Mouse (Mus musculus): ENCODE results near the gene Birc7. TPM values are rescaled to one million over a fixed set of nuclear protein-coding genes. Genes with fewer than 3 reads are reported as not detected.
A peak's percentile ranks its signal among the peaks of the same experiment; 100 is the strongest.

Birc7 gene
- total RNA-seq, 1 experiment from 2014 or later: not detected

- ATAC-seq (replicated peaks in 1 of 2; ENCODE audit: insufficient read depth in 1 of 2, low FRiP score in 2 of 2, low TSS enrichment in 1 of 2, low read depth in 1 of 2, poor library complexity in 2 of 2, severe bottlenecking in 2 of 2): peak; percentile 44 to 46; a peak in 2 of 4 replicates
These were observed 25.5 kb downstream of the Birc7 start, which contains the start of gene Nkain4 for GRCm38 (mm10) chr2:180954061-180955047. Nkain4 (minus strand) TSS chr2:180954699.

DNA sequence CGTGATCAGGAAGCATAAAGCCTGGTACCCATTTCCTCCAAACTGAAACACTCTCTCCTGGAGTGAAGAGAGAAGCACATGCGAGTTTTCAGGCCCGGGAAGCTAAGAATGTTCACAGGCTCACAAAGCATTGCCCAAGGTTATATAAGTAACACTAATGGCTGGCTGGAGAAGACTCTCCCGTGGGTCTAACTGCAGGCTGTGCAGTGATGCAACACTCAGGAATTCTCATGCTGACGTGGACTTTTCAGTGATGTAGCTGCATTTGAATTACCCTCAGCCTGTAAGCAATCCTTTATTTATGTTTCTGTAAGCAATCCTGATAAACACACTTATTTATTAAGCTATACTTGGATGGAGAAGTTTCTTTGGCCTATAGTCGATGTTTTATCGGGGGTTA lies 30.8 kb downstream of the Birc7 start:
- no peak for ATAC-seq (replicated peaks in 1 of 2; ENCODE audit: insufficient read depth in 1 of 2, low FRiP score in 2 of 2, low TSS enrichment in 1 of 2, low read depth in 1 of 2, poor library complexity in 2 of 2, severe bottlenecking in 2 of 2)

DNA sequence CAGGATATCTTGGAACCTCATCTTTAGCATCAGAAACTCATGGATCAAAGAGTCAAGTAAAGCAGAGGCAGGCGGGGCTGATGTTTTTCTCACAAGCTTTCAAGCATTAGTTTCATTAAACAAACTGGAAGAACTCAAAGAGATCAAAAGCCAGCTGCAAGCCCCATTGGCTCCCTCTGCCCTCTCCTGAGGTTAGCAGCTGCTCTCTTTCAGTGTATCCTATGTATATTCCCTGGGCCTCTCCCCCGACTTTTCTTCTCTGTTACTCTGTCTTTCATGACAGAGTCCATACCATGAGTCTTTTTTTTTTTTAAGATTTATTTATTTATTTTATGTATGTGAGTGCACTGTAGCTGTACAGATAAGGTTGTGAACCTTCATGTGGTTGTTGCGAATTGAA lies 31.4 kb downstream of the Birc7 start:
- ATAC-seq (replicated peaks in 1 of 2; ENCODE audit: insufficient read depth in 1 of 2, low FRiP score in 2 of 2, low TSS enrichment in 1 of 2, low read depth in 1 of 2, poor library complexity in 2 of 2, severe bottlenecking in 2 of 2): no peak

DNA sequence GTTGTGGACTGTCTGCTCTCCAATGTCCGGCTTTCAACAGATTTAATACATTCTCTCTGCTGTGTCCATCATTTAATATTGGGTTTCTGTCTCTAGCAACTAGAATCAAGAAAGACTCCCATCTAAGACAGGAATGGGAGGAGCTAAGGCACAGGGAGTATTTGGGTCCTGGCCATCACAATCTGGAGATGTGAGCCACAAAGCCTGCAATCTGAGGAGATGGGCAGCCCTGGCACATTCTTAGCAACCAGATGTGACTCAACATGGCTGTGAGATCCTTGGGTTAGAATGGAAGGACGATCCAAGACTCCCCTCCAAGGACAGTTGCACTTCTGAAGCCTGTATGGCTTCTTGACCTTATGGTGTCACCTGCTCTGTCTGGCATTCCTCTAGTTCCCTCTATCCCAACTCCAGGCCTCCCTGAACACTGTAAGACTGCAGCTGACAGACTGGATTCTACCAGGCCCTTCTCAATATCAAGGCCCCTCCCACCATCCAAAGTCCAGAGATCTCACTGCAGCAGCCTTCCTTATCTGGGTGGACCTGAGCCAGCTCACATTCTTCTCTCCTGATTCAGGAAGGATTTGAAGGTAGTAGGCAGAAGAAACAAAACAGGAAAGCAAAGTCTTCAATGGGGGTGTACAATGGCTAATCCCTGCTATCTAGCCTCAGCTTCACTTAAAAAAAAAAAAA lies 33.9 kb downstream of the Birc7 start:
- ATAC-seq (replicated peaks in 1 of 2; ENCODE audit: insufficient read depth in 1 of 2, low FRiP score in 2 of 2, low TSS enrichment in 1 of 2, low read depth in 1 of 2, poor library complexity in 2 of 2, severe bottlenecking in 2 of 2): no peak

DNA sequence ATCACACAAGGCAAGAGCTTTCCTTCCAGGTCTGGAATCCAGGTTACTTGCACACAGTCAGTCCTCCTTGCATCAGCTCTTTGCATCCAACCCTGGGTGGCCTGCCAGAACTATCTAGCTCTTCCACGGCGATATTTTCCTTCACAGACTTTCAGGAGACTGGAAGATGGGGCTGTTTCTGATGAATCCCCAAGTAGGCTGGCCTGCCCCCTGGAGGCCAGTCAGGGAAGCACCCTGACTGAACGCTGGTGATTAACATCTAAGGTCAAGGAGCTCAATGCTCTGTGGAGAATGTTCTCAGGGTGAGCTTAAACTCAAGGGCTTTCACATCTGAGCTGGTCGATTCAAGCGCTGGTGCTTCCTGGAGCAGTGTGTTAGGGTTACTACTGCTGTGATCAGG lies 35.1 kb downstream of the Birc7 start:
- peak; percentile 52 to 61 for ATAC-seq (replicated peaks in 1 of 2; ENCODE audit: insufficient read depth in 1 of 2, low FRiP score in 2 of 2, low TSS enrichment in 1 of 2, low read depth in 1 of 2, poor library complexity in 2 of 2, severe bottlenecking in 2 of 2)

DNA sequence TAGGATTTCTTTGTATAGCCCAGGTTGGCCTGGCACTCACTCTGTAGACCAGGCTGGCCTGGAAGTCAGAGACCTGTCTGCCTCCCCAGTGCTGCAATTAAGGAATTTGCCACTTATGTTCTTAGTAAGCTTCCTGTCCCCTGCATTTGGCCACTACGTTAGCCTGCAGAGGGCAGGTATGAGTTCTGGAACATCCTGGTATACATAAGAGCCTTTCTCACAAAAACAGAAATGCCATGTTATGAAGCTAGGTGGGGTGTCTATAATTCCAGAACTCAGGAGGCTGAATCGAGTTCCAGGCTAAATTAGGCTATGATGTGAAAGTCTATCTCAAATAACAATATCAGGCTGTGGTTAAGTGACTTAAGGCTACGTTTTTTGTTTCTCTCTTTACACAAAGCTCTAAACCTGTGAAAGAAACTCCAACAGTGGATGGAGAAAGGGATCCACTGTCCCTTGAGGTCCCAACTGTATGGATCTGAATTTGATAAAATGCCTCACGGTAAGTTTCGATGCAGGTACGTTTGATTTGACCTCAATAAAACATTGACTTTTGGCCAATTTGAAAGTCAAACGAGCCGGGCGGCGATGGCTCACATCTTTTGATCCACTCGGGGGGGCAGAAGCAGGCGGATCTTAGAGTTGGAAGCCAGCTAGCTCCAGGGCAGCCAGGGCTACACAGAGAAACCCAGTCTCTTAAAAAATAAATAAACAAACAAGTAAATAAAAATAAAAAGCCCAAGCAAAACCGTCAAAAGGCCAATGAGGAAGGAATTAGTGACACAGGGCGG lies 37.5 kb downstream of the Birc7 start:
- peak; percentile 26 to 68; a peak in 3 of 4 replicates for ATAC-seq (replicated peaks in 1 of 2; ENCODE audit: insufficient read depth in 1 of 2, low FRiP score in 2 of 2, low TSS enrichment in 1 of 2, low read depth in 1 of 2, poor library complexity in 2 of 2, severe bottlenecking in 2 of 2)

- peak; percentile 89 to 91 for ATAC-seq (replicated peaks in 1 of 2; ENCODE audit: insufficient read depth in 1 of 2, low FRiP score in 2 of 2, low TSS enrichment in 1 of 2, low read depth in 1 of 2, poor library complexity in 2 of 2, severe bottlenecking in 2 of 2)
These were observed 38.4 kb downstream of the Birc7 start, which contains the start of gene Arfgap1 for GRCm38 (mm10) chr2:180967010-180967763. Arfgap1 (plus strand) TSS chr2:180967225.

- no peak for ATAC-seq (replicated peaks in 1 of 2; ENCODE audit: insufficient read depth in 1 of 2, low FRiP score in 2 of 2, low TSS enrichment in 1 of 2, low read depth in 1 of 2, poor library complexity in 2 of 2, severe bottlenecking in 2 of 2)
These were observed 52.3 kb downstream of the Birc7 start for GRCm38 (mm10) chr2:180981133-180981532.

Other genes with a start within 250 kb of the Birc7 start
- gene Dido1, start 219.0 kb upstream of the Birc7 start, total RNA-seq (2017): 86.0 and 95.8 TPM in 2 replicates
- 52.2 and 78.0 TPM in 2 replicates for gene Gid8, start 218.9 kb upstream of the Birc7 start, total RNA-seq (2017)
- gene Slc17a9, start 203.8 kb upstream of the Birc7 start, total RNA-seq (2017): 7.3 and 9.4 TPM in 2 replicates
- gene Bhlhe23, start 152.1 kb upstream of the Birc7 start, total RNA-seq (2017): not detected in 2 replicates
- gene Ythdf1, start 8.1 kb upstream of the Birc7 start, total RNA-seq (2017): 32.6 and 33.7 TPM in 2 replicates
- not detected in 2 replicates for gene Nkain4, start 25.7 kb downstream of the Birc7 start, total RNA-seq (2017)
- gene Arfgap1, start 38.2 kb downstream of the Birc7 start, total RNA-seq (2017): 27.6 and 44.8 TPM in 2 replicates
- gene Col20a1, start 57.5 kb downstream of the Birc7 start, total RNA-seq (2017): 0.45 TPM in 1 of 2 replicates, not detected in the other
- not detected in 2 replicates for gene Chrna4, start 114.5 kb downstream of the Birc7 start, total RNA-seq (2017)
- gene Kcnq2, start 206.3 kb downstream of the Birc7 start, total RNA-seq (2017): not detected in 2 replicates
- not detected in 2 replicates for gene Eef1a2, start 228.0 kb downstream of the Birc7 start, total RNA-seq (2017)